Mouse (Mus musculus): ENCODE results near the gene Ovch2. TPM values are rescaled to one million over a fixed set of nuclear protein-coding genes. Genes with fewer than 3 reads are reported as not detected.
"Not testable (repeated sequence)": the region's sequence is repeated elsewhere in the genome, so short reads cannot be mapped to it uniquely, and the experiment has no call there.

Gene Ovch2
- polyA plus RNA-seq (2014; fragmentation: Nextera tagmentation; extraction: Ambion mirVana): not detected in 2 replicates

- H3K4me1 ChIP-seq (replicated peaks; ENCODE audit: control insufficient read depth, insufficient read depth, low read length): no peaks in the 10 kb centered on the region
- H3K27me3 ChIP-seq (ENCODE audit: control insufficient read depth, insufficient read depth, low read length): no peaks in the 10 kb centered on the region
- DNase-seq (ENCODE audit: low spot score) (no peak), ATAC-seq (replicated peaks; ENCODE audit: low FRiP score) (no peak)
- no peaks in the 10 kb centered on the region for H3K9me3 ChIP-seq (ENCODE audit: control insufficient read depth, low read length)
- no peak within 1 kb of the TSS for H3K27ac ChIP-seq (ENCODE audit: low read depth, low read length)
- H3K4me3 ChIP-seq (ENCODE audit: low read depth, low read length): no peak within 1 kb of the TSS
- no peak within 1 kb of the TSS for H3K4me2 ChIP-seq (ENCODE audit: low read depth, low read length, severe bottlenecking)
- H3K9ac ChIP-seq (ENCODE audit: low read length): no peak within 1 kb of the TSS
- WGBS: 93% methylated on average over 2 of the region's 2 CpGs
- H3K36me3 ChIP-seq (ENCODE audit: control insufficient read depth, insufficient read depth, low read length): no peaks in the 10 kb centered on the region
These were observed at the start of gene Ovch2 for GRCm38 (mm10) chr7:107801108-107801507. TSS of gene Ovch2 (minus strand) at chr7:107801208.

DNA sequence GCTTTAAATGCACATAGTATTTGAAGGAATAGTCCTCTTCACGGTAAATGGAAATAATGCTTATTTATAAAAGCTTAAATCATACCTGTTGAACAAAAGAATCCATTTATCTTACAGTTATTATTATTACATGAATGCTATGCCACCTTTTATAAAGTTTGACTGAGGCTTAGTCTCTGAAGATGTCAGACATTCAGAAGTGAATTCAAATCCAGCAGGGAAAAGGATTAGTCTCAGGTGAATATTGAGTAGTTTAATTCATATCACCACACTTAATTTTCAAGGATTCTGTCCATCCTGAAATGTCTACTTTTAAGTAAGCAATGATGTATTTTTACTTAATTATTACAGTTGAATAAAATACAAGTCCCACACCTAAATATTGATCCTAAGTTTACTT lies 46.4 kb upstream of the Ovch2 start, which contains the start of gene Olfr470:
Gene Olfr470 (minus strand): TSS at position 101 of the 400 bp plus-strand sequence.
- ATAC-seq (replicated peaks; ENCODE audit: low FRiP score); H3K9ac ChIP-seq (ENCODE audit: low read length); DNase-seq (ENCODE audit: low spot score); H3K9me3 ChIP-seq (ENCODE audit: control insufficient read depth, low read length); H3K4me3 ChIP-seq (ENCODE audit: low read depth, low read length); H3K4me2 ChIP-seq (ENCODE audit: low read depth, low read length, severe bottlenecking); H3K4me1 ChIP-seq (replicated peaks; ENCODE audit: control insufficient read depth, insufficient read depth, low read length); H3K27ac ChIP-seq (ENCODE audit: low read depth, low read length); H3K36me3 ChIP-seq (ENCODE audit: control insufficient read depth, insufficient read depth, low read length); H3K27me3 ChIP-seq (ENCODE audit: control insufficient read depth, insufficient read depth, low read length): not testable (repeated sequence)
- 78% methylated on average over 1 of the region's 1 CpGs for WGBS

- H3K27ac ChIP-seq (ENCODE audit: low read depth, low read length): no peak overlapping the region
- H3K36me3 ChIP-seq (ENCODE audit: control insufficient read depth, insufficient read depth, low read length): no peaks in the 10 kb centered on the region
- H3K4me2 ChIP-seq (ENCODE audit: low read depth, low read length, severe bottlenecking): no peak overlapping the region
- H3K4me1 ChIP-seq (replicated peaks; ENCODE audit: control insufficient read depth, insufficient read depth, low read length): no peaks in the 10 kb centered on the region
- DNase-seq (ENCODE audit: low spot score) (no peak), ATAC-seq (replicated peaks; ENCODE audit: low FRiP score) (no peak)
- H3K4me3 ChIP-seq (ENCODE audit: low read depth, low read length): no peak overlapping the region
- H3K9me3 ChIP-seq (ENCODE audit: control insufficient read depth, low read length): no peaks in the 10 kb centered on the region
- H3K9ac ChIP-seq (ENCODE audit: low read length): no peak overlapping the region
- 74% methylated on average over 1 of the region's 1 CpGs for WGBS
- no peaks in the 10 kb centered on the region for H3K27me3 ChIP-seq (ENCODE audit: control insufficient read depth, insufficient read depth, low read length)
These were observed 40.7 kb upstream of the Ovch2 start for GRCm38 (mm10) chr7:107841719-107842118.

- H3K36me3 ChIP-seq (ENCODE audit: control insufficient read depth, insufficient read depth, low read length); H3K27ac ChIP-seq (ENCODE audit: low read depth, low read length); H3K4me3 ChIP-seq (ENCODE audit: low read depth, low read length); H3K27me3 ChIP-seq (ENCODE audit: control insufficient read depth, insufficient read depth, low read length); DNase-seq (ENCODE audit: low spot score); H3K9me3 ChIP-seq (ENCODE audit: control insufficient read depth, low read length); H3K9ac ChIP-seq (ENCODE audit: low read length); H3K4me2 ChIP-seq (ENCODE audit: low read depth, low read length, severe bottlenecking); ATAC-seq (replicated peaks; ENCODE audit: low FRiP score); H3K4me1 ChIP-seq (replicated peaks; ENCODE audit: control insufficient read depth, insufficient read depth, low read length): not testable (repeated sequence)
These were observed 24.4 kb upstream of the Ovch2 start, which contains the start of gene Olfr469 for GRCm38 (mm10) chr7:107825441-107825840. TSS of gene Olfr469 (minus strand) at chr7:107825541.

GRCm38 (mm10) chr7:107823867-107824266 lies 22.9 kb upstream of the Ovch2 start:
- not testable (repeated sequence) for H3K27ac ChIP-seq (ENCODE audit: low read depth, low read length); H3K27me3 ChIP-seq (ENCODE audit: control insufficient read depth, insufficient read depth, low read length); H3K36me3 ChIP-seq (ENCODE audit: control insufficient read depth, insufficient read depth, low read length); H3K4me2 ChIP-seq (ENCODE audit: low read depth, low read length, severe bottlenecking); DNase-seq (ENCODE audit: low spot score); H3K9ac ChIP-seq (ENCODE audit: low read length); H3K4me3 ChIP-seq (ENCODE audit: low read depth, low read length); H3K9me3 ChIP-seq (ENCODE audit: control insufficient read depth, low read length); ATAC-seq (replicated peaks; ENCODE audit: low FRiP score); H3K4me1 ChIP-seq (replicated peaks; ENCODE audit: control insufficient read depth, insufficient read depth, low read length)
- WGBS: 60% methylated on average over 2 of the region's 2 CpGs

- Histone ChIP-seq H3K9me3 (ENCODE audit: control insufficient read depth, low read length) (no peaks in the 10 kb centered on the region), H3K27ac (ENCODE audit: low read depth, low read length) (no peak overlapping the region), H3K36me3 (ENCODE audit: control insufficient read depth, insufficient read depth, low read length) (no peaks in the 10 kb centered on the region), H3K27me3 (ENCODE audit: control insufficient read depth, insufficient read depth, low read length) (no peaks in the 10 kb centered on the region), H3K9ac (ENCODE audit: low read length) (no peak overlapping the region), H3K4me1 (replicated peaks; ENCODE audit: control insufficient read depth, insufficient read depth, low read length) (no peaks in the 10 kb centered on the region), H3K4me3 (ENCODE audit: low read depth, low read length) (no peak overlapping the region), H3K4me2 (ENCODE audit: low read depth, low read length, severe bottlenecking) (no peak overlapping the region)
- no peak for ATAC-seq (replicated peaks; ENCODE audit: low FRiP score)
- DNase-seq (ENCODE audit: low spot score): no peak
These were observed 18.4 kb upstream of the Ovch2 start for GRCm38 (mm10) chr7:107819442-107819841.

- Histone ChIP-seq H3K4me2 (ENCODE audit: low read depth, low read length, severe bottlenecking) (no peak within 1 kb of the TSS), H3K27ac (ENCODE audit: low read depth, low read length) (no peak within 1 kb of the TSS), H3K9me3 (ENCODE audit: control insufficient read depth, low read length) (no peaks in the 10 kb centered on the region), H3K36me3 (ENCODE audit: control insufficient read depth, insufficient read depth, low read length) (no peaks in the 10 kb centered on the region), H3K4me1 (replicated peaks; ENCODE audit: control insufficient read depth, insufficient read depth, low read length) (no peaks in the 10 kb centered on the region), H3K4me3 (ENCODE audit: low read depth, low read length) (no peak within 1 kb of the TSS), H3K27me3 (ENCODE audit: control insufficient read depth, insufficient read depth, low read length) (no peaks in the 10 kb centered on the region), H3K9ac (ENCODE audit: low read length) (no peak within 1 kb of the TSS)
- ATAC-seq (replicated peaks; ENCODE audit: low FRiP score) (no peak), DNase-seq (ENCODE audit: low spot score) (no peak)
These were observed 11.0 kb upstream of the Ovch2 start, which contains the start of gene Olfr467 for GRCm38 (mm10) chr7:107811963-107812362. TSS of gene Olfr467 (plus strand) at chr7:107812263.

- Histone ChIP-seq H3K27ac (ENCODE audit: low read depth, low read length) (no peak overlapping the region), H3K9ac (ENCODE audit: low read length) (no peak overlapping the region), H3K9me3 (ENCODE audit: control insufficient read depth, low read length) (no peaks in the 10 kb centered on the region), H3K4me3 (ENCODE audit: low read depth, low read length) (no peak overlapping the region), H3K4me2 (ENCODE audit: low read depth, low read length, severe bottlenecking) (no peak overlapping the region), H3K27me3 (ENCODE audit: control insufficient read depth, insufficient read depth, low read length) (no peaks in the 10 kb centered on the region), H3K36me3 (ENCODE audit: control insufficient read depth, insufficient read depth, low read length) (no peaks in the 10 kb centered on the region), H3K4me1 (replicated peaks; ENCODE audit: control insufficient read depth, insufficient read depth, low read length) (no peaks in the 10 kb centered on the region)
- WGBS: 80% methylated on average over 3 of the region's 3 CpGs
- ATAC-seq (replicated peaks; ENCODE audit: low FRiP score): no peak
- no peak for DNase-seq (ENCODE audit: low spot score)
These were observed 1.1 kb upstream of the Ovch2 start for GRCm38 (mm10) chr7:107802138-107802537.

GRCm38 (mm10) chr7:107796500-107796899 lies 4.5 kb downstream of the Ovch2 start:
- Histone ChIP-seq H3K9ac (ENCODE audit: low read length) (no peak overlapping the region), H3K27ac (ENCODE audit: low read depth, low read length) (no peak overlapping the region), H3K36me3 (ENCODE audit: control insufficient read depth, insufficient read depth, low read length) (no peaks in the 10 kb centered on the region), H3K4me2 (ENCODE audit: low read depth, low read length, severe bottlenecking) (no peak overlapping the region), H3K27me3 (ENCODE audit: control insufficient read depth, insufficient read depth, low read length) (no peaks in the 10 kb centered on the region), H3K4me1 (replicated peaks; ENCODE audit: control insufficient read depth, insufficient read depth, low read length) (no peaks in the 10 kb centered on the region), H3K9me3 (ENCODE audit: control insufficient read depth, low read length) (no peaks in the 10 kb centered on the region), H3K4me3 (ENCODE audit: low read depth, low read length) (no peak overlapping the region)
- 90% methylated on average over 2 of the region's 2 CpGs for WGBS
- DNase-seq (ENCODE audit: low spot score) (no peak), ATAC-seq (replicated peaks; ENCODE audit: low FRiP score) (no peak)

Data from forebrain, embryonic 11.5 days (tissue).